Mouse (Mus musculus) ES-E14 (cell line): ENCODE measurements around the gene 1700015F17Rik.

Experiments used
- CHD2 ChIP-seq: IDR thresholded peaks from 2 replicates; pipeline ENCODE4 v1.6.1; 2014; ENCODE audit warnings: mild to moderate bottlenecking, low read depth, low read length, inconsistent platforms
- HCFC1 ChIP-seq: IDR thresholded peaks from 2 replicates; pipeline ENCODE4 v1.6.1; 2012; ENCODE audit warnings: low read length, inconsistent platforms, borderline replicate concordance; ENCODE audit not compliant: insufficient read depth
- ZC3H11A ChIP-seq: IDR thresholded peaks from 2 replicates; pipeline ENCODE4 v1.6.1; 2012; ENCODE audit warnings: low read depth, mild to moderate bottlenecking, inconsistent platforms, low read length, borderline replicate concordance

- TF ChIP-seq ZC3H11A = no peak
- TF ChIP-seq HCFC1 = no peak
- TF ChIP-seq CHD2 = no peak
Measured at GRCm38 (mm10) chr5:5421439-5421838, 57.5 kb downstream of the 1700015F17Rik start.
